Mouse (Mus musculus) right cerebral cortex, postnatal 10 days (tissue): Measurements from ENCODE around the gene Pitpnm3.
A peak's percentile ranks its signal among the peaks of the same experiment; 100 is the strongest.

Experiments used
- DNase-seq, 2 experiments: peaks; one replicate each; pipeline ENCODE4 v3.0.0; 2021; ENCODE audit warnings: low spot score in 2 of 2

Gene Pitpnm3

DNA sequence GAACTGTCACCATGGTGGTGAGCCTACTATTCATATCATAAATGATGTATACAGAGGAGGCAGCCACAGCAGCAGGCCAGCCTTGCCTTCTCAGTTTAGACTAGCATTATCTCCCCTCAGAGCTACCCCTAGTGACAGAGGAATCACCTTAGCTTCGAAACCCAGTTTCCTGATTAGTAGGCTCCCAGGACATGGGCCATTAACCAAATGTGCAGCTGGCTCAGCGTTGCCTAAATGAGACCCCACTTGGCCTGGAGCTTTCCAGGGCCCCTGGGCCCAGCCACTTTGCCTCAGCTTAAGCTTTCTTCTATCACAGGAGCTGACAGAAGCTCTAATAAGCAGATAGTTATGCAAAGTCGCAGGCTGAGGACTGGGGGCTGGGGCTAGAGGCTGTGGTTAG is 39.6 kb downstream of the Pitpnm3 start:
- DNase-seq, result no peak

DNA sequence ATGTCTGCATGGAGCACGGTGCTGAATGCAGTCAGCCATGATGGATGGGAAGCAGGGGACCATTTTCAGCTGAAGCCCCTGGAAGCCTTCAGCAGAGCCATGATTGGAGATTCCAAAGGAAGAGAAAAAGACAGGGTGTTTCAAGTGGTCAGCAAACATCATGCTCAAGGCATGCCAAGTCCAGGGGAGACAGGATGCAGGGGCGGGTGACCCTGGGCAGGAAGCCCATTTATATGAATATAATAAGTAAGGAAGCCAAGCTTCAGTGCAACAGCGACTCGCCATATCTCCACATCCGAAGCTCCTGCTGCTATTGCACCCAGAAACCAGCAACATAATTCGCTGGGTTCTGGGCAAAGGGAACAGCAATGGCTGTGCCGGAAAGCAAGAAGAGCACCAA is 41.1 kb downstream of the Pitpnm3 start:
- DNase-seq, result no peak

DNA sequence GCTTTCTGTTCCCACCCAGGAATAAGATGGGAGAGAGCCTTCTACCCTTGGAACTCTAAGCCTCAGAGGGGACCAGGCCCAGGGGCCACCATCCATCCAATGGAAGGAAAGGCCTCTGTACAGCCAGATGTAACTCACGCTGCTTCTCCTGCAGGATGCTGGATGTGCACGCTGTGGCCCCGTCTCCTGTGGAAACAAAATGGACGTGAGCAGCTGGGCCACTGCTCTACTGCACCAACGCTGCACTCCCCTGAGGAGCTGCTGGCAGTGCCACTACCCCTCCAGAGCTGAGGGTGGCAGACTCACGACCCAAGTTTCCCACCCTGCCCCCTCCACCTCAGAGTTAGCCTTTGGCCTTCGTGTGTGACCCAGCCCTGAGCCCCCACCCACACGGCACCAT is 43.2 kb downstream of the Pitpnm3 start:
- DNase-seq, result no peak

DNA sequence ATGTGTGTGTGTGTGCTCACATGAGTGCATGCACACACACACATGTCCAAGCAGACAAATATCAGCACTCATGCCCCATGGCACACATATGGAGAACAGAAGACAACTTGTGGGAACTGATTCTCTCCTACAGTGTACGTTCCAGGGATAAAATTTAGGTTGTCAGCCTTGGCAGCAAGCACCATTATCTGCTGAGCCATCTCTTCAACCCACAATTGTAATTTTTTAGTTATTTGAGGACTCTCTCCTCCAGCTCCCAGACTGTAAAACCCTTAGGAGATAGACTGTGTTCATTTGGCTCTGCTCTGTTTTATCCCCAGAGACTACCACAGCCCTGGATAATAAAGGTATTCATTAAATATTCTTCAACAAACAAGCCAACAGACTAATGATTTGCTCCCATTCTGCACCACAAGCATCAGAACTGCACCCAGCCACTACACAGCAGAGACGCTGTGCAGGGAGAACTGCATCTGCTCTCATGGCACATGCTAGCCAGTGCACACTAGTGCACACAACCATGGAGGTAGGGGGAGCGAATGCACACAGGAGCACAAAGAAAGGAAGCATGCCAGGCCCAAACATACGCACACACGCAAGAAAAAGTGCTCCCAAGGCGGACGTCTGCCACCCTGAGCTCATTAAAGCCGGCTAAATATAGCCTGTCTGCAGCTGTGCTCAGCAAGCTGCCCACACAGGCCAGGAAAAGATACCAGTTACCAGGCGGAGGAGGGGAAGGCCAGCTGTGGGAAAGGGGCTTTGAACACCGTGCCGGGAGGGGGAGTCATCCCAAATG is 49.1 kb downstream of the Pitpnm3 start:
- peak; percentile 80 to 91 for DNase-seq

DNA sequence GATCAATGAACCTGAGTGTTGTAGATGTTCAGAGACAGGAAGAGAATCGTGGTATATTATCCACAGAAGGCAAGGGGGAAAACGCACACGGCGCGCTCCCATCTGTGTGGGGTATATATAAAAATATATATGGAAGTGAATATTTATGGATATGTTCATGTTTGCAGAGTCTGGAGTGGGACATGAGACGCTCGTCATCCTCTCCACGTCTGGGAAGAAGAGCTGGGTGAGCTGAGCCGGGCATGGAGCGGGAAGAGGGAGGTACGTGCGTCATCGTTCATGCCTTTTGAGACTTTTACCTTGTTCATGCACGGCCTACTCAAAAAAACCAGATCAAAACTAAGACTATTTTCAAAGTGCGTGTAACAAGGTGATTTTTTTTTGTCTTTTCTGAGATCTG is 51.2 kb downstream of the Pitpnm3 start:
- peak; percentile 55 to 63 for DNase-seq

DNA sequence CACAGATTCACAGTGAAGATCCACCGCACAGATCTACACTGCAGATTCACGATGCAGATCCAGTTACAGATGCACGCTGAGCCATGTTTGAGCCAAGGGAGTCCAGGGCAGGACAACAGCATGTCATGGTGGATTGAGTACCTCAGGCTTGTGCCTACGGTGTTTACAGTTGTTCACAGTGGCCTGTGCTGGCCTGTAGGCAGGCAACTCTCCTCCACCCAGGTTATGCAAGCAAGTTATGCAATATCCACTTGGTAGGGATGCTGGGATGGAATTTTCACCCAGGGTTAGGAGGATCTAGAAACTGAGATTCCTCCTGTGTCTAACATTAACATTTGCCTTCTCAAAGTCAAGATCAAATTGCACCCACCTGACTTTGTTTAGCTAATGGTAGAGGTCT is 53.0 kb downstream of the Pitpnm3 start:
- DNase-seq, result no peak

DNA sequence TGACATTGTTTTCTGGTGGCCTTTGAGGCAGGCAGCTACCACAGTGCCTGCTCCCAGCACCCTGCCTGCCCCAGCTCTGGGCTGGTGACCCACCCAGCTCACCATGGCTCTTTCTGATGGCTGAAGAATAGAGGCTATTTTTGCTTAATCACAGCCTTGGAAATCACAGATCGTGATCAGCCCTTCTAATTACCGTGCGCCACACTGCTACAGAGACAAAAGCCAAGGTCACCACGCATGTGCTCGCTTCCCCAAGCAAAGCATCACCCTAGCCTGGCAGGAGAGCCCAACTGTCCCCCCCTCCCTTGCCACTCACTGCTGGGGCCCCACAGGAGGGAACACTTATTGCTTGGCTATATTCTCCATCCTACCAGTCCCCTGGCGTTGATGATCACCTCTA is 55.1 kb downstream of the Pitpnm3 start:
- DNase-seq, result no peak

DNA sequence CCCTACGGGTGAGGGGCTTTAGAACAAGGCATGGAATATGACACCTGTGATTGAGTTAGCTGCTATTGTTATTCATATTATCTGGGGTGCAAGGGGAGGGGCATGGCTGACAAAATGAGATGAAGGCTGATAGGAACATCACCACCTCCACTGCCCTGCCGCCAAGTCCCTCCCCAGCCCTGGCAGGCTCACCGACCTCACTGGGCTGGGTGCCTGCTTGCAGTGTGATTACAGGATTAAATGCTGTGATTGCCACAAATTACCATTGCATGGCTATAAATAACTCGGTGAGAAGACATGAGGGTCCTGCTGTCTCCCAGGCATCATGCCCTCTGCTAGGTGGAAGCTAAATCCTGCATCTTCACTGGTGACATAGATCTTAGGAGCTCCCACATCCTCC is 56.9 kb downstream of the Pitpnm3 start:
- peak; percentile 57 to 61 for DNase-seq

DNA sequence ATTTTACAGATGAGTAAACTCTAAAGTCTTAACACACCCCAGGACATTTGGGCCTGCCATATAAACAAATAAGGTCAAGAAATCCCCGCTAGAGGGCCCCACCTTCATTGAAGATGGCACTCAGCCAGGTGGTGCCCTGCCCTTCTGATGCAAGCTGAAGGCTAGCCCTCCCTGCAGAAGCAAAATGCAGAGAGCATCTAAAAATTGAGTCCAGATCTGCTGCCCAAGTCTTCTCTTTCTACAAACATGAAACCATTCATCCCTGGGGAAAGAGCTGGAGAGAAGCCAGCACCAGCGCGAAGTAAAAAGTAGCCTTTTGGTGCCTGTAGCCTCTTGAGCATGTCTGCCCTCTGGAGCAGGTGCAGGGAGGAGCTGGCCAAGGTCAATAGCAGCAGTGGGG is 57.5 kb downstream of the Pitpnm3 start:
- no peak for DNase-seq

DNA sequence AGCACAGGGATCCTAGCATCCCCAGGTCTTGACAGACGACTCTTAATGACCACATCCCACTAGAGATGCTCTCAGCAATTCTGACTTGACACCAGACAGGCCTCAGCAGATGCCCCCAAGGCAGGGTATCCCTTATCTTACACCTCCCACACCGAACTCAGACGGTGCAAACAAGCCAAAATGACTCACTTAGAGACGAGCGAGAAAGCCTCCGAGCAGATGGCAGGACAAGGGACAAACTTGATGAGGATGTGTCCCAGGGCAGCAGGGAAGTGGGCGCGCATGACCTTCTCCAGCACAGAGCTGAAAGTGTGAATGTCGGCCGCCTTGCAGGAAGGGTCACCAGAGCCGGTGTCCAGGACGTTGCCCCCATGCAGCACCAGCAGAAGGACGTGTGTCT is 61.3 kb downstream of the Pitpnm3 start:
- no peak for DNase-seq

DNA sequence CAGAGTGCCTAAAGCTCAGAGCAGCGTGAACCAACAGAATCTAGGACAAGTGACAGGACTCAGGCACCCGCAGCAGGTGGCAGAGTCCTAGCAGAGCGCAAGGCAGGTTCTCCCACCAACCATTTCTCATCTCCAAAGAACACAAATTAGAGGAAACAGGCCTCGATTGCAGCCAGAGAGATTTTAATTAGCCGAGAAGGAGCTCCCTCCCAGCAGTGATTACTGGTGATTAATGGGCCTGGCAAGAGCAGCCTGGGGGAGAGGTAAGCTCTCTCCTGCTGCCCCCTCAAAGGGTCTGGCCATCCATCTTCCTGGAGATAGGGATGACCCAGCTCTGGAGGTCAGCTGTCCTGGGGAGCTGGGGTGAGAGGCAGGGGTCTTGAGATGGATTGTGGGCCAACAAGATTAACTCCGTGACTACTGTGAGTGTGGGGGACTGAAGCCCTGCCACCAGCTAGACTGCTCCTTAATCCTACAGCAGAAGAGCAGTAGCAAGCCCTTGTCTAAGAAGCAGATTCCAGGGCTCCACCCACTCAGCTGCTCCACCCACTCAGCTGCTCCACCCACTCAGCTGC is 63.2 kb downstream of the Pitpnm3 start:
- no peak for DNase-seq

DNA sequence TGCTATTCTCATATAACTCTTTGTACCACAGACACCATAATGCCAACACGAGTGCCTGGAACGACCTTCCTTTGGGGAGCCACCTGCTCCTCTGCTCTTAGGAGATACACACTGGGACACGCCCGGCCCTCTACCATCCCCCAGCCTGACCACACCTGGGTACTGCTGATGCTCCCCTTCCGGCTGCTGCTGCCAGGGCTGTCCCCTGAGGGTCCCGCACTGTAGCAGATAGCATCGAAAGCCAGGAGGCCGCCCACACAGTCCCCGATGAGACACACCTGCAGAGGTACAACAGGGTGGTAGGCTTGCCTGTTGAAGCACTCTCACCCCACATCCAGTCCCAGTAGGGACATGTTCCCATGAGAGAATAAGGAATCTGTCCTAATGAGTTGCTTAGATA is 64.8 kb downstream of the Pitpnm3 start:
- no peak for DNase-seq

DNA sequence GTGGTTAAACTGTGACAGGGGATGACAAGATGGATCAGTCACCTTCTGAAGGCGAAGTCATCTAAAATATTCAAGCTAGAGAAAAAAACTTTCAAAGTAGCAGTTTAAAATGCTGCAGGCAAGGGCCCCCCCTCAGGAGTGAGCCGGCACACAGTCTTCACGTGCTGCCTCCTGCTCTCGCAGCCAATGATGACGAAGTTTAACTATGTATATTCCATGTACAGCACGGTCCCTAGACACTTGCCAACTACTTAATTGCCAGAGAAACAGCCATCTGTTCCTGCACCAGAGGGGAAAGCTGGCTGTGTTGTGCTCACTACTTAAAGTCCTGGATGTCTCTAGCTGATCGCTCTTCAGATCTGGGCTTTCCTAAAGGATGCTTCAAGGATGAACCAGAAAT is 67.6 kb downstream of the Pitpnm3 start:
- DNase-seq, result peak; percentile 57 to 81

DNA sequence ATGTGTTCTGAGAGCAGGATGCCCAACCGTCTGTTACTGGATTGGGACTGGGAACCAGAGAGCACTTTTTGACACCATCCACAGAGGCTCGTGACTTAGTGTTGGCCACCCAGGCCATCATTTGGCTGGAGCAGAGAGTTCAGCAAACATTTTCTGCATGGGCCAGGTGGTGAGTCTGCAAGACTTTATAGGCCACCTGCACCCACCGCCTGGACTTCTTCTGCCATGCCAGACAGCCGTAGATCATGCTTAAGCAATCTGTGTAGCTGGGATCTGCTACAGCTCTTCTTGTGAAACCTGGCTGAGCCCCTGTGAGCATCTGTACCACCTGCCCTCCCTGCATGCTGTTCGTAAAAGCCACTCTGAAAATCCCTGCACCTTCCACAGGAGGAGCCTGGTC is 68.3 kb downstream of the Pitpnm3 start:
- no peak for DNase-seq

DNA sequence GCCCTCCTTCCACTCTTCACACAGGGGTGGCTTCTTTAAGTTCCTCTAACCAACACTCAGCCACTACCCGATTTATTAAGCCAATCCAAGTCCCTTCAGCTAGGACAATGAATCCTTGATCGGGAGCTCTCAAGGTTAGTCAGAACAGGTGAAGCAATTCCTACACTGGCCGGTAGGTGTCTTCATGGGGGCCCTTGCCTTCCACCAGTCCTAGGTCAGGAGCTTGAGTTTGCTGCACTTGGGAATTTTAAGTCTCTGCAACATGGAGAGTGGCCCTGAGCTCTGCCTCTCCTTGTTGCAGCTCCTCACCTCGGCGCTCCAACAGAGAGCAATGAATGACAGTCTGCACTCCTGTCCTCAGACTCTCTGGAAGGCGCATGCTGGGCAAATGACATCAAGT is 69.2 kb downstream of the Pitpnm3 start:
- no peak for DNase-seq

DNA sequence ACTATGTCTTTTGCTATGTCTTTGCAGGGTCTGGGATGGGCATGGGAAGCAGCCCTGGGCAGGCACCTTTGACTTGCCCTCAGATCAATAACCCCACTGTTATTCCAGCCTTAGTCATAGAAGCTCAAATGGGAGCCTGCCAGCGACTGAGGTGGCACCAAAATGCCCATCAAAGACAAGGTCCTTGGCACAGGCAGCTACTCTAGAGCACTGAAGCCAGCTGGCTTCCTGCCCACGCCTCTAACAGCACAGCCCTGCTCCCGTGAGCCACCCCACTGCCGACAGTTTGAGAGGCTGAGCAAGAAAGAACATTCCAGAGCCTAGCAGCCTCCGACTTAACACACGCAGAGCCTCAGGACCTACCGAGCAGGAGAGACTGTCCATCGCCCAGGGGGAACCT is 70.5 kb downstream of the Pitpnm3 start:
- peak; percentile 77 for DNase-seq

DNA sequence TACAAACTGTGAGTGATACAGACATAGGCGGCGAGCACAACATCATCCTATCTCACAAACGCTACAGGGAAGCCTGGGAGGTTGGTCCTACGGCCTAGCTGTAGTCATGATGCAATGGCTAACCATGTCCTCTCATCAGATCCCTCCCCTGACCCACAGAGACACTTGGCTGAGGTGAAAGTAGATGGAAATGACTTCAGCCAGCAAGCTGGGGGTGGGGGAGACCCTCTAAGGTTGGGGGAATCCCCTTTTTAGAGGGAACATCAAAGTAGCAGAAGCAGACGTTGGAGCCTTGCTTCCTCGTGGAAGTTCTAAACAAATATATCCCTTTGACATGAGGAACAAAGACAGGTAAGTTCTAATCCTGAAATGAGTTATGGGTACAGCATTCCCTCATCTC is 71.2 kb downstream of the Pitpnm3 start:
- DNase-seq, result no peak

DNA sequence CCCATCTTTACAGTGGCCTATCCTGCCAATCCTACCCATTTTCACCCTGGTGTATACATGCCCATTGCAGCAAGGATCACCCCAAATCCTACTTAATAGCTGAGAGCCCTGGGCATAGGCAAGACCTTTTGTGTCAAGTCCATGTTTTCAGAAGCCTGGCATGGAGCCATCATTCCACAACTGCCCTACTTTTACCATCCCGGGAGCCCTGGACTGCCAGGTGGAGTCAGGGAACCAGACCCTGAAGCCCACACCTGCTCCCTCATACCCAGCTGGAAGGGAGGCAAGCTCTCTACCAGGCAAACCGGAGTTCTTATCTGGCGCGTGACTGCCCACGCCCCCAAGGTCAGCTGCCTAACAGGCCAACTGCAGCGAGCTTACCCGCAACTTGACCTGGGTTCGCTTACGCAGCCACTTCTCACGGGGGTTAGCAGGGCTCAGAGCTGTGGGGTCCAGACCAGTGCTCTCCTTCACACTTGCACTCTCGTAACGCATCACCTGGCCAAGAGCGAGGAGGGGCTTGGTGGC is 74.4 kb downstream of the Pitpnm3 start:
- no peak for DNase-seq

DNA sequence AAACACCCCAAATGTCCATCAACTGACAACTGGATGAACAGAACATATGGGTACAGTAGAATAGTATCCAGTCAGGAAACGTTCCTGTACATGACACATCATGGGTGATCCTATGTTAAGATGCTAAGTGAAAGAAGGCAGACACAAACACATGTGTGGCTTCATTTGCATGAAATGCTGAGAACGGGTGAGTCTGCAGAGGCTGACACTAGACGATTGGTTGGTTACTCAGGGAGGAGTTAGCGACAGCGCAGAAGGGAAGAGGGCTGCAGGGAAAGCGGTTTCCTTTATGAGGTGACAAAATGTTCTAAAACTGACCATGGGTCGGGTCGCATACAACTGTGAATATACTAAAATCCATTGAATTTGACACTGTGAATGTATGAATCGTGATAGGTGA is 75.2 kb downstream of the Pitpnm3 start:
- no peak for DNase-seq

DNA sequence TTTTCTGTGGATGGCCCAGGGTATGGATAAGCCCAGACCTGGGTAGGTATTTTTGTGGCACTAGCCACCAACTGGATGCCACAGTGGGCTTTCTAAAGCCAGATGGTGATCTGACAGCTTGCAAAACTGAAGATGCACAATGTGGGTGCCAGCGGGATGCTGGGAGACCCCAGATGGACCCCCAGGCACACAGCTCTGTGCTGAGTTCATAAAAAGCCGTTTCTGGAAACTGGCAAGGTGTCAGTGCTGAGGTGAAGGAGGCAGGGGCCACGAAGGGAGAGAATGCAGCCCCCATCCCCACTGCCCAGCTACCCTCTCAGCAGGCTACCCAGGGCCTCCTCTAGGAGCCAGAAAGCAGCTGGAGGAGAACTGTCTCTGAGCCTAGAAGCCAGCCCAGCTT is 78.4 kb downstream of the Pitpnm3 start:
- no peak for DNase-seq

DNA sequence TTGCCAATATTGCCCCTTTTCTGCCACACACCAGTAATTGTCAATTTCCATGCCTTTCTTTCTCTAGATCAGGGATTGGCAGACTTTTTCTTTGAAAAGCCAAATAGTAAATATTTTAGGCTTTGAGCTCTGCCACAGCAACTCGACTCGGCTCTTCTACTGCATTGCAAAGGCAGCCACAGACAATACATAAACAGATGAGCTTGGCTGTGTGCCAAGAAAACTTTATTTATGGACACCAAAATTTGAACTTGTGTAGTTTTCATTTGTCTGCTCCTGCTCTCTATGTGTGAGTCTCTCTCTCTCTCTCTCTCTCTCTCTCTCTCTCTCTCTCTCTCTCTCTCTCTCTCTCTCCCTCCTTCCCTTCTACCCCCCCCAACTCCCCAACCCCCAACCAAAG is 80.4 kb downstream of the Pitpnm3 start:
- no peak for DNase-seq

DNA sequence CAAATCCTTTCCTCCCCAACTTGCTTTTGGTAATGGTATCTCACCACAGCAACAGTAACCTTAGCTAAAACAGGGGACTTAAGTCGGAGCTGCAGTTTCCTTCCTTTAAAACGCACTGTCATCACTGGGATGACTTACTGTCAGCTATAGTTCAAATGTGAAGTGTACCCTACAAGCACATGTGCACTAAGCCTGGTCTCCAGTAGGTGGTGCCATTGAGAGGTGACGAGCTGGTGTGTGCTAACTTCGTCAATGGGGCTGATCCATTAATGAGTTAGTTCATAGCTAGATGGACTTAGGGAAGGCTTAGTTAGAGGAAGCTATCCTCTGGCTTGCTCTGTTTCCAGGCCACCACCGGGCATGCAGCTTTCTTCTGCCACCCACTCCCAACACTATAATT is 82.9 kb downstream of the Pitpnm3 start:
- peak; percentile 82 to 89 for DNase-seq

DNA sequence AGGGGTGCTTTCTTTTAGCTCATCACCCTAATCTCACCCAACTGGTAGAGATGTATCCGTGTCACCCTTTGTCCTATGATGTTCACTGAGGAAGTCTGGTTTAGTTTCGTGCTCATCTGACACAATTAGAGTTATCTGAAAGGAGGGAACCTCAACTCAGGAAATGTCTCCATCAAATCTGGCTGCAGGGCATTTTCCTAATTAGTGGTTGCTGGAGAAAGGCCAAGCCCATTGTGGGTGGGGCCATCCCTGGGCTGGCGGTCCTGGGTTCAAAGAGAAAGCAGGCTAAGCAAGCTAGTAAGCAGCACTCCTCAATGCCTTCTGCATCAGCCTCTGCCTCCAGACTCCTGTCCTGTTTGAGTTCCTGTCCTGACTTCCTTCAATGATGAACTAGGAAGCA is 83.4 kb downstream of the Pitpnm3 start:
- no peak for DNase-seq
